Mouse (Mus musculus): ENCODE data around the gene Eif3c.
A peak's percentile ranks its signal among the peaks of the same experiment; 100 is the strongest.

DNA sequence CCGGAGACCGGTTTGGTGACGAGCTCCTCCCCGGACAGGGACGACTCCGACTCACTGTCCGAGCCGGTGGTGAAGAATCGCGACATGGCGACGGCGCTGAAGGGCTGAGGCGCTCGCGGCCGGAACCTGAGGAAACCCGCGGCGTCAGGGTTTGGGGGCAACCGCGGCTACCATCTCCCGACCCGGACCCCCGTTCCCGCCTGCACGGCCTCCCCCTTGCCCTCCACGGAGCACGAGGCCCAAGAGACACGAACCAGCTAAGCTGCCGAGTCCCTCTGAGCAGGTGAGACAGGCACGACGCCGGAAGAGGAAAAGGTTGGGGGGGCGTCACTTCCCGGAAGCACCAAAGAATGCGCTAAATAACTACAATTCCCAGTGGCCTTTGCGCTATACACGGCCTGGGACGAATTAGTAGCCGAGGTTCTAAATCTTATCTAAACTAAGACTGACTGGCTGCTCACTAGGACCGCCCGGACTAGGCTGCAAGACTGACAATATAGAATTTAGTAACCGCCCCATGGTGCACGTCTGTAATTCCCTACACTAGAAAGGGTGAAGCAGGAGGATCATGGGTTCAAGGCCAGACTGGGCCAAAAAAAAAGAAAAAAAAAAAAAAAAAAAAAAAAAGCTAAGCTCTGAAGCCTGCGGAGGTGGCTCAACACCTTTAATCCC lies at the start of gene Eif3c:
- TF ChIP-seq CTCF (IDR thresholded peaks at IDR 0.05 in 2 of 3, conservative IDR thresholded peaks at IDR 0.05 in 1 of 3; ENCODE audit: control insufficient read depth in 1 of 3, insufficient read depth in 1 of 3, low read depth in 2 of 3, low read length in 3 of 3, poor library complexity in 1 of 3, severe bottlenecking in 1 of 3) (no peak), KAT2A (conservative IDR thresholded peaks at IDR 0.05; ENCODE audit: low read depth, low read length) (peak; percentile 91), ETS1 (IDR thresholded peaks at IDR 0.05; ENCODE audit: low read depth, low read length) (no peak; the same call in none of the 2 replicates), TCF12 (IDR thresholded peaks at IDR 0.05; ENCODE audit: low read depth, low read length) (peak; percentile 68), RAD21 (IDR thresholded peaks at IDR 0.05; ENCODE audit: low read depth, low read length) (no peak)

Data from MEL (cell line).